Mouse (Mus musculus) adrenal gland, postnatal 14 days (tissue): ENCODE data around the gene Gm12394. TPM values are rescaled to one million over a fixed set of nuclear protein-coding genes. Genes with fewer than 3 reads are reported as not detected.
A peak's percentile ranks its signal among the peaks of the same experiment; 100 is the strongest.
"Not testable (repeated sequence)": the region's sequence is repeated elsewhere in the genome, so short reads cannot be mapped to it uniquely, and the experiment has no call there.

Source experiments
- DNase-seq: peaks from one replicate; pipeline ENCODE4 v3.0.0; 2021; ENCODE audit warnings: mixed read lengths
- long read RNA-seq, 2 experiments: library from polyadenylated mRNA; stranded (forward); transcript quantifications; one replicate each; pipeline ENCODE4 v2.0.0; 2021
- total RNA-seq: library from RNA; stranded (reverse); gene quantifications from 2 replicates; pipeline ENCODE4 v1.2.3, GENCODE M21; 2021

Gene Gm12394
- total RNA-seq, result 0.11 TPM in 1 of 2 replicates, not detected in the other
- long read RNA-seq, experiment 1, partial matches to known transcripts, result 0 of 1 reads
- long read RNA-seq, experiment 1, other reads (novel, unspliced or antisense), result 1 of 1 reads
- long read RNA-seq, experiment 2, result 0 reads

GRCm38 (mm10) chr4:42856671-42857070, at the start of gene Gm12394:
Gene Gm12394 (minus strand): TSS chr4:42856771.
- not testable (repeated sequence) for DNase-seq

GRCm38 (mm10) chr4:42904966-42905365, 48.4 kb upstream of the Gm12394 start:
- DNase-seq, result no peak

- DNase-seq, result no peak
Measured at GRCm38 (mm10) chr4:42904523-42904922, 48.0 kb upstream of the Gm12394 start.

GRCm38 (mm10) chr4:42903942-42904341, 47.4 kb upstream of the Gm12394 start:
- DNase-seq, result no peak

- DNase-seq, result no peak
Measured at GRCm38 (mm10) chr4:42902730-42903129, 46.2 kb upstream of the Gm12394 start.

GRCm38 (mm10) chr4:42902174-42902573, 45.6 kb upstream of the Gm12394 start:
- DNase-seq, result peak; percentile 53

- DNase-seq, result no peak
Measured at GRCm38 (mm10) chr4:42900878-42901277, 44.3 kb upstream of the Gm12394 start.

GRCm38 (mm10) chr4:42898914-42899313, 42.3 kb upstream of the Gm12394 start:
- no peak for DNase-seq

- no peak for DNase-seq
Measured at GRCm38 (mm10) chr4:42895118-42895517, 38.5 kb upstream of the Gm12394 start.

GRCm38 (mm10) chr4:42891176-42891575, 34.6 kb upstream of the Gm12394 start:
- DNase-seq, result no peak

- DNase-seq, result no peak
Measured at GRCm38 (mm10) chr4:42888806-42889205, 32.2 kb upstream of the Gm12394 start.

GRCm38 (mm10) chr4:42886926-42887325, 30.4 kb upstream of the Gm12394 start:
- DNase-seq, result no peak

GRCm38 (mm10) chr4:42880677-42880948, 24.0 kb upstream of the Gm12394 start:
- DNase-seq, result no peak

GRCm38 (mm10) chr4:42879829-42880676, 23.5 kb upstream of the Gm12394 start:
- DNase-seq, result no peak

GRCm38 (mm10) chr4:42877657-42878056, 21.1 kb upstream of the Gm12394 start:
- DNase-seq, result no peak

- peak; percentile 72 for DNase-seq
Measured at GRCm38 (mm10) chr4:42876586-42877291, 20.2 kb upstream of the Gm12394 start.

- no peak for DNase-seq
Measured at GRCm38 (mm10) chr4:42874134-42874533, 17.6 kb upstream of the Gm12394 start, which contains the start of gene Fam205c. Gene Fam205c (minus strand): TSS chr4:42874234.

- no peak for DNase-seq
Measured at GRCm38 (mm10) chr4:42872746-42873435, 16.3 kb upstream of the Gm12394 start.

GRCm38 (mm10) chr4:42872151-42872550, 15.6 kb upstream of the Gm12394 start:
- no peak for DNase-seq

- no peak for DNase-seq
Measured at GRCm38 (mm10) chr4:42870748-42871147, 14.2 kb upstream of the Gm12394 start.

GRCm38 (mm10) chr4:42868193-42868592, 11.6 kb upstream of the Gm12394 start:
- DNase-seq, result no peak

- DNase-seq, result no peak
Measured at GRCm38 (mm10) chr4:42867390-42867789, 10.8 kb upstream of the Gm12394 start.

GRCm38 (mm10) chr4:42863487-42863886, 6.9 kb upstream of the Gm12394 start:
- not testable (repeated sequence) for DNase-seq
